Mouse (Mus musculus) myocyte (in vitro differentiated cells): ENCODE measurements at regions not wholly inside any gene's neighbourhood (a gene's known extent, or its start where the extent isn't known, plus 50 kb on each side); places are given as distances from the start of the nearest gene placed in this dataset.

Experiments
- E2F4 ChIP-seq: IDR thresholded peaks from one replicate; pipeline ENCODE4 v1.6.1; 2011; ENCODE audit warnings: mild to moderate bottlenecking, control low read depth, moderate library complexity; ENCODE audit not compliant: insufficient read depth
- MYOD1 ChIP-seq, 3 experiments: IDR thresholded peaks; one replicate each; pipeline ENCODE4 v1.6.1; 2011; ENCODE audit warnings: control low read depth in 2 of 3, low read depth in 2 of 3, mild to moderate bottlenecking in 2 of 3, moderate library complexity in 1 of 3; ENCODE audit not compliant: insufficient read length in 2 of 3, control insufficient read depth in 1 of 3

DNA sequence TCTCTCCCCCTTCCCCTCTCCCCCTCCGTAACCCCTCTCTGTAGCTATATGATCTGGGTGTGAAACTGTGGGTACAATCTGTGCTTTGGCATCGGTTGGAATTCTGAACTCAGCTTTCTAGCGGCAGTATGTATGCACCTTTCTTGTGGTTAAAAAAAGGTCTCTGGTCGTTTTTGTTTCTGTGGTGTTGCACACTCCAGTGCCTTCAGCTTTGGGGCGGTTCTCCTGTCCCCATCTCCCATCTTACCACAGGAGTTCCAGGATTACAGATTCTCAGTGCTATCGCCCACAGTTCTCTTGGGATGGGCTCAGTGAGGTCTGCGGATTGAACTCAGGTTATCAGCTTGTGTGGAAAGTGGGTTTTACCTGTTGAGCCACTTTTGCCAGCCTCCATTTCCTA, 248.5 kb upstream of the Tnp1 start:
- TF ChIP-seq MYOD1 (IDR thresholded peaks at IDR 0.05; ENCODE audit: control insufficient read depth in 1 of 3, insufficient read length in 2 of 3, low read depth in 2 of 3) (no peak), E2F4 (no peak)
